Mouse (Mus musculus) olfactory bulb, adult 2 months (tissue): ENCODE data around the gene Lta.

Source experiments
- CTCF ChIP-seq: fragments of 200-500 bp; IDR thresholded peaks from 2 replicates; pipeline ENCODE4 v1.5.1; 2012; ENCODE audit warnings: low read depth, mild to moderate bottlenecking, low read length, moderate library complexity; ENCODE audit not compliant: insufficient read depth
- POLR2A ChIP-seq: fragments of 200-500 bp; IDR thresholded peaks from 2 replicates; pipeline ENCODE4 v1.6.1; 2012; ENCODE audit warnings: mild to moderate bottlenecking, low read depth, low read length, moderate library complexity; ENCODE audit not compliant: insufficient read depth

- TF ChIP-seq CTCF (no peak), POLR2A (no peak)
Observed at GRCm38 (mm10) chr17:35251981-35252380, 46.8 kb upstream of the Lta start.
